Mouse (Mus musculus): ENCODE measurements around the gene Npff. TPM values are rescaled to one million over a fixed set of nuclear protein-coding genes. Genes with fewer than 3 reads are reported as not detected.

Gene Npff
- total RNA-seq, 2 experiments from 2014 or later, result 2.5 to 3.6 TPM

DNA sequence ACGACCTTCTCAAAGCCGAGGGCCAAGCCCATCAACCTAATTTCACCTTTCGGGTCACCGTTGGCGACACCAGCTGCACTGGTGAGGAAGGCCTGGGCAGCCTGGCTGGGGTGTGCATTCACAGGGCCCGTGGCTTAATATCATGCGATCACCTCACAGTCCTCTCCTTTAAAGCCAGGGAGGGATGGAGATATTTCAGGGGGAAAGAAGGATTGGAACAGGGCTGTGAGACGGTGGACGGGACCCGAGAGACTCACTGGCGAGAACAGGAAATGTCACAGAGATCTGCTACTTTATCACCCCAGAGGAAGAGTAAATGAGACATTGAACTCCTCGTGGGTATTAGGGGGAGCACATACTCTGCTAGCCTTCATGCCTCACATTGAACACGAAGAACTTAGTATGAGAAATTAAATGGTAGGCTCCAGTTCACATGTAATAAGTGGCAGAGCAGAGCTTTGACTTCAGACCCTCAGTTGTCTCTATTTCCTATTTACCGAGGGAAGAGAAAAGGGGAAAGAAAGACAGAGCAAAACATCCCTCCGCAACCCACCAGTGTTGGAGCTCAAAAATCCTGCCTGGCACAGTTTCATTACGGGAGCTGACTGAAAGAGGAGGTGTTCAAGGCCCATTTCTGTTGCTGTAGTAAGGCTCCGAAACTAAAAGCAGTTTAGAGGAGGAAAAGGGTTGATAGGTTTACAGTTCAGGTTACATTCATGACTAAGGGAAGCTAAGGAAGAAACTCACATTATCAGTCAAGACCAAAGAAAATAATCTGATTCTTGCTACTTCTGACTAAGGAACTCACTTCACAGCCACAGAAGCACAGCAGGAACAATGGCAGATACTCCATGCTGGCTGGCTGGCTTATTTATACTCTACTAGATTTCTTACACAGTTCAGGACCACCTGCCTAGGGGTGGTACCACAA, 5.3 kb downstream of the Npff start:
- DNase-seq, result no peak

DNA sequence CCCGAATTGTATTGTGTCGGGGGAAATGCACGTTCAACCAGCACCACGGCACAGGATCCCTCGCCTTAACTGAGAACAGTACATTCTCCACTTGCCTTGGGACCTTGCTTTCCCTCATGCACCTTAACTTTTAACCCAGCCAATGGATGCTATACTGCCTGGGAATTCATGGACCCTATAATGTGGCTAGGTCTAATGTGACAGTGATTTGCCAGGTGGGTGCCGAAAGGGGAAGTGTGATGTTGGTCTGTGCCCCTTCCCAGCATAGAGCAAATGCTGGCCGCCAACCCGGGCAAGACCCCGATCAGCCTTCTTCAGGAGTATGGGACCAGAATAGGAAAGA, 5.9 kb downstream of the Npff start:
- no peak for DNase-seq

DNA sequence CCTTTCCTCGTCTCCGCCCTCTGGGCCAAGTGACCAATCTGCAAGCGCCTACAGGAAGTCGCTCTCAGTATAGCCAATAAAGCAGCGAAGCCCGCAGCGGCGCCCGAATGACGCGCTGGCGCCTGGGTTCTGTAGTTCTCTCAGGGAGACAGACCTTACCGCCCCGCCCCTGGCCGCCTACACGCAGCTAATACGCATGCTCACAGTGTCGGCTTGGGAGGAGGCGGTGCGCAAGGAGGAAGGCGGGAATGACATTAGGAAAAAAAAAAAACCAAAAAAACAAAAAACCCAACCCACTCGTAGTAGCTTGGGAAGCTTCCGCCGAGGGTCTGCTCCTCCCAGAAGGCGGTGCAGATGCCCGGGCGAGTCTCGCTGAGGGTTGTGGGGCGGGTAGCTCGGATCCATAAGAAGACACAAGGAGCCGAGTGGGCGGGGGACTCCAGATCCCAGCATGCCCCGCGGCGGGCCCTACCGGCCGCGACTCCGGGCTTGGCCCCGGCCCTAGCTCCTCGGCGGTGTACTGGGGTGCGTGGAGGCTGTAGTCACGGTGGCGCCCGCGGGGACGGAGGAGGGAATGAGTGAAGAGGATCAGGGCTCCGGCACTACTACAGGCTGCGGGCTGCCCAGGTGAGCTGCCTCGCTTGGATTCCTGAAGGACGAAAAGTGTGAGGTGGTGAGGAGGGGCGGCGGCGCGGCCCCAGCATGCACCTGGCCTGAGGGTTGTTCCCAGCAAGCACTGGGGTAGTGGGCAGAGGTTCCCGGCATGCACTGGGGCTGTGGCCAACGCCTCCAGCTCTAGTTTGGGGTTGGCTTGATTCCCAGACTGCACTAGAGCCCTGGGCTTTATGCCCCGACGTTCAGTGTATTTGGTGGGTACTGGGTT, 6.5 kb downstream of the Npff start, which contains the start of gene Tarbp2:
TSS of gene Tarbp2 (plus strand) at position 217 of the 883 bp plus-strand sequence.
- DNase-seq, result peak; percentile 99 to 100

DNA sequence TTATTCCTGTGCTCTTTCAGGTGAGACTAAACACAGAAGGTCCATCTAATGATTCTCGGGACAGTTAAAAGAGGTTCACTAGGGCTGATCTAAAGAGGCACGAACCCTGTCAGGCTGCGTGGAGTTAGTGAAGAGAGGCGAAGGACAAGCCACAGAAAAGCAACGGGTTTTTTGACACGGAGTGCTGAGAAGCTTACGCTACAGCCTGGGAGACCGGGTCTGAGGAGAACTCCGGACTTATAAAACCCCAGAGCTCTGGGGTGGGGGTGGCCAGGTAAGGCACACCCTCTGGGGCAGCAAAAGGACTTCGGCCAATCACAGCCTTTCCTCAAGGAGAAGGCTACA, 7.1 kb downstream of the Npff start:
- no peak for DNase-seq

DNA sequence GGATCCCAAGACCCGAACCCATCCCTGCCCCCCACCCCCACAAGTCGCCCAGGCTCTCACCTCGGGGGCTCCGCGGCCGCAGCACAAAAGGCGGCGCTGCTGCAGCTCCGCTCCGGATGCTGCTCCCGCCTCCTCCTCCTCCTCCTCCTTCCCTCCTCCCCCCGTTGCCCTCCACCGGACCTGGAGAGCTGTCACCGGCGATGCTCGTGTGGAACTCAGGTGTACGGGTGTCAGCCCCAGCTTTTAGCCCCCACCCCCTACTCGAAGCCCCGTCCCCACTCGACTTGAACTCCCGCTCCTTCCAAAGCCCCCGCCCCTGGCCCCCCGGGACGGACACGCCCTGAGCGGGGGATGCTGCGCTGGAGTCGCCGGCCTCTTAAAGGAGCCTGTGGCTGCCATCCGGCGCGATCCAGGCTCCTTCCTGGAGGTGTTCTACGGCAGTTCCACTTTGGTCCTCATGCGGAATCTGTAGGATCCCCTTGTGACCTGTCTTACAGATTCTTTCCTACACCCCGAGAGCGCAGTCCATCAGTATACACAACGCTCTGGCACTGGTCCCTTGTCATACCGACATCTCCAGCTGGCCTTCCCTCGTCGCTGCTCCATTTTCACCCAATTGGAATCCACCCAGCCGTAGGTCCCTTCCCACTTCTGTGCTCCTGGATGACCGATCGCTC, 7.9 kb downstream of the Npff start, which contains the start of gene Map3k12:
TSS of gene Map3k12 (minus strand) at position 337 of the 677 bp plus-strand sequence.
- DNase-seq, result peak; percentile 80 to 87

DNA sequence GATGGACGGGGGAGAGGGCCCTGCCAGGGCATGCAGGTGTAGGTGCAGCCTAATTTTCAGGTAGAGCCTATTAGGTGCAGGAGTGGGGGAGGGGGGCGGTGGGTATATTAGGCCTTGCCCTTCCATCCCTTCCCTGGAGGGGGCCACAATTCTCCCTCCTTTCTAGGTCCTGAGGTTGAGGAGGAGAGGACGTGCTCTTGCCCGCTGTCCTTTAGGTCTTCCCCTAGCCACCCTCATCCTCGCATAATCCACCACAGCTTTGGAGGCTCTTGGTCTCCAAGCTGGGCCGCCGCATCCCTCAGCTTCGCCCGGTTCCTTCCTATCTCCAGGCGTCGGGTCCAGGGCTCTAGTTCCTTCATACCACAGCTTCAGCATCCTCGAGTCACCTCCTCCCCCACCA, 8.4 kb downstream of the Npff start:
- no peak for DNase-seq

DNA sequence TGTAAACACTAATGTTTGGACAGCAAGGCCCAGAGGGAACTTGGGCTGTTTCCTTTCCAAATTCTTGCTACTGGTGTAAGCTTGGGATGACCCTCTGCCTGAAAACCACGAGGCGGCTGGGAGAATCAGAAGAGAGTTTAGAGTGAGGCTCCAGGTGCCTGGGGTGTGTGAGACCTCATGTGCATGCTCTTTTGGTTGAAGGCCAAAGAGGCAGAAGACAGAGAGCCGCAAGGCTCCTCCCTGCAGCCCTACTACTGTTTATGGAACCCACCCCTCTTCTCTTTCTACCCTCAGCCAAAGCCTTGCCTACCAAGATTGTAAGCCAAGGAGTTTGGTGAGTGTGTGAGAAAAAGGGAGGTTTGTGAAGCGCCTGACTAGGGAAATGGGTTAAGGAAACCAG, 9.0 kb downstream of the Npff start:
- no peak for DNase-seq

DNA sequence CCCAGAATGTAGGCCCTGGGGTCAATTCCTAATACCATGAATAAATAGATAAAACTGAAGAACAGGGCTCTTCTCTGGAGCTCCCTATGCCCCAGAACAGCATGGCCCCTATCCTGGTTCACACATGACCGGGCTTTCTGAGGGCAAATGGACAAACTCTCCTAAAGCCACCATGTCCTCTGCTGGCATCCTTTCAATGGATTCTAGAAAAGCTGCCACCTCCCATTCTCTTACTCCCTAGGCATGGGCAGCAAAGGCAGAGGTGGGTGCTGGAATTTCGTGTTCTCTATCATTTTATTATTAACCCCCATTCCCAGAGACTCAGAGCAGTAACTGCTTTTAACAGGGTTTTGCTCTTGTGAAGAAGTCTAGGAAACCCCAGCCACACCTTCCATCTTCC, 9.5 kb downstream of the Npff start:
- DNase-seq, result no peak

DNA sequence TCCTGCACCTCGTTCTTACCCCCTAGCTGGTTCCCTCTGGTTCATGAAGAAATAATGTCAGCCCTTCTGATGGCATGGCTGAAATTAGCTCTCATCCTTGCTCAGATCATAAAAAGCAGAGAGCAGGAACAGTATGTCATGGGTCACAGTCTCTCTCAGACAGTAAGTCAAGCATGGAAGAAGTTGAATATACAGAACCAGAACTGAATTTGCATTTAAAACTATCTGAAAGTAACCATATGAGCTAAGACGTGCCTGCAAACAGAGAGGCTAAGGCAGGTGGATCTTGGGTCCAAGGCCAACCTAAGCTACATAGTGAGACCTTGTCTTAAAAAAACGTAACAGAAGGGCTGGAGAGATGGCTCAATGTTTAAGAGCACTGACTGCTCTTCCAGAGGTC, 11.7 kb downstream of the Npff start:
- no peak for DNase-seq

DNA sequence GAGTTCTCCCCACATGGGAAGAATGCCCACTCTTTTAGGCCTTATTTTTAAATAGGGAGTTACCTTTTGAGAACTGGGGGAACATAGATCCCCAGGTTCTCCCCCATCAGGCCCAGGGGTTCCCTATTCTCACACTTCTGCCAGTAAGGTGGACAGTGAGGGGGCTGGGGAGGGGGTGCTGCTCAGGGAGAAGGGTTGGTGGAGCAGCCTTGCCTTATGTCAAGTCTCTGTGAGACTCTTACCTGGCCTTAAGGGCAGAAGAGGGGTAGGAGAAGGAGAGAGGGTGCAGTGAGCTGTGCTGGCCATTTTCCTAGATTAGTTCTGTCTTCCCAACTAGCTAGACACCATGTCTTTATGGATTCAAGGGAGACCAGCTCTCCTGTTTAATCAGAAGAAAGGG, 12.3 kb downstream of the Npff start:
- no peak for DNase-seq

DNA sequence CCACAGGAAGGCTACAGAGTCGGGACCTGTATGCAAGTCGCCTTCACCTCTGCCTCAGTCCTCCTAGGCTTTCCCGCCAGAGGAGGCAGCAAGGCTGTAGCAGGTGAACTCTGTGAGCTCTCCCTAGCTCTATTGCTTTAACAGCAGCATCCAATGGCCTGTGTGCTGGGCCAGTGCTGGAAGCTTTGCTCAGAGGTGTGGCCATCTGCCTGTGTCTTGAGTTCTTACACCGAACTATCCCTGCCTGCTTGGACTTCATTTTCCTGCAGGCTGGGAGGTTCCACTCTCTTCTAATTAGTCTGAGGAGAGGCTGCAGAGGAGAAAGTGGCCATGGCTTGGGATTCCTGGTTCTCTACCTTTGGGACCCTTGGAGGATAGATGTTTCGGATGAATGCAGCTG, 12.7 kb downstream of the Npff start:
- no peak for DNase-seq

DNA sequence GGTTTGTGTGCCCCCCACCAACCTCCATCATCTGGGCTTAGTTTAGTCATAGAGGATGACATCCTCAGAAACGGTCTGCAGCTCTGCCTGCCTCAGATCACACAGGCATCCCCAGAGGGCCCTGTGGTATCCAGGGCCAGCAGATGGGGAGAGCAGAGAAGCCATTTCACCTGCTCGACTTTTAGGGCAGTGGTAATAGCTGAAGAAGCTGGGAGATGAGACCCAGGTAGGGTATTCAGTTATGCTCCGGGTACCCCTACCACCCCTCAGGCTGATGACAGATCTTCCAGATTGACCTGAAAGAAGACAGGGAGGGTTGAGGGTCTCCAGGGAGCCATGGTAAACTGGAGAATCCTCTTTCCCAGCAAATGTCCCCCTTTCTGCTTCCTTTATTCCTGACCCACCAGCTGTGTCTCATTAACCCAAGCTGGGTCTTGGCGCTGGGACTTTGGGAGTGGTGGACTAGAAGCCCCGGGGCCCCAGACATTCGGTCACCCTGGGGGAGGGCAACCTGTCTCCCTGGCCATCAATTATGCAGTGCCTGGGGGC, 13.4 kb downstream of the Npff start:
- no peak for DNase-seq

DNA sequence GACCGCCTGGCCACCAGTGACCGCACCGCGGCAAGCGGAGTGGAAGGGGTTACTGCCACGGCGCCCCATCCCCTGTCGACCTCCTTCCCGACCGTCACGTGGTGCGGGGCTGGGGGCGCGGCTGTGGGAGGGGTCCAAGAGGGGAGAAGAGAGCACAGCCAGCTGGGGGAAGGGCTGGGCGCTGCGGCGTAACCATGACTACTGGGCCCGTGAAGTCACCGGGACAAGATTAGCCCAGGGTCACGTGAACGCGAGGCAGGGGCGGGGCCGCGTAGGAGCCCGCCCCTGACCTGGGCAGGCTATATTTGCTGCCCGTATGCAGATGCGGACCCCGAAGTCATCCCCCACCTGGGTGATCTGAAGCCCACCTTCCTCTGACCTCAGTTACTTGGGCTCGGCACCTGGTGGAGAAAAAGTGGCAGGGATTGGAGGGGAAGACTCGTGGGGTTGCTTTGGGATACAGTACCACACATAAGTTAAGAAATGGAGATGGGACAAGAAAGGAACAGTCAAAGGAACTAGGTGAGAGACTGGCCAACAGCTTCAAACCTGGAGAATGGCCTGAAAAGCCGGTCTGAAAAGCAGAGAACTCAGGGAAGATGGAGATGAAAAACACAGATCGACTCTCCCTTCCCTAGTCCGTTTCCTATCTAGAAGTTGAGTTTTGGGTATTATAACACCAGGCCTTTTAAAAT, 14.0 kb downstream of the Npff start:
- DNase-seq, result peak; percentile 90 to 94

DNA sequence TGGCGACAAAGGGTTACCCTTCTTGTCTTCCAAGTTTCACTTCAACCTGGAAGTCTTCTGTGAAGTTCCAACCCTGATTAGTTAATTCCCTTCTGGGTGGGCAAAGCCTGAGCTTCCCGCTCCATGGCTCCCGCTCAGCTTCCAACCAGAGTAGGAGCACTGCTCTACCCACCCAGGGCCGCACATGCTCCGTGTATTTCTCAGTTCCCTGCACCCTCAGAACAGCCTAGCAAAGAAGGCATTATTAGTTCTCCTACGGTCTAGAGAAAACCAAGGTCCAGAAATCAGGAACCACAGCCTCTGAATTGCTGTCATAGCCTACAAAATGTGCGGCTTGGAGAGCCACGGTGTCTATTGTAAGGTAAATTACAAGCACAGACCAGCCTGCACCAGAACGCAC, 14.6 kb downstream of the Npff start:
- no peak for DNase-seq

DNA sequence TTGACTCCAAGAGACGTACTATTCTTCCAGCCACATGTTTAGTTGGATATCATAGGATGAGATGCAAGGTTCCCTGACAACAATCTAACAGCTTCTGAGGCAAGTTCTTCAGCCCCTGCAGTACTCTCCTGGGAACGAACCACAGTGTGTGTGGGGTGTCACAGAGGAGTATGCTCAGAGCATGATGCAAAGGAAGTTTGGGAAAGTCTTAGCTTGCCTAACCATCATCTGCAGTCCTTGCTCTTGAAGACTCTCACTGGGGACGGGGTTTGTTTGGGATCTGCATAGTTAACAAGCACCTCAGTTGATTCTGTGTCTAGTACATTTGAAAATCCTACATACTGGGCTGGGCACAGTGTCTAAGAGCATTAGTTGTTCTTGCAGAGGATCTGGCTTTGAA, 16.4 kb downstream of the Npff start:
- DNase-seq, result no peak

DNA sequence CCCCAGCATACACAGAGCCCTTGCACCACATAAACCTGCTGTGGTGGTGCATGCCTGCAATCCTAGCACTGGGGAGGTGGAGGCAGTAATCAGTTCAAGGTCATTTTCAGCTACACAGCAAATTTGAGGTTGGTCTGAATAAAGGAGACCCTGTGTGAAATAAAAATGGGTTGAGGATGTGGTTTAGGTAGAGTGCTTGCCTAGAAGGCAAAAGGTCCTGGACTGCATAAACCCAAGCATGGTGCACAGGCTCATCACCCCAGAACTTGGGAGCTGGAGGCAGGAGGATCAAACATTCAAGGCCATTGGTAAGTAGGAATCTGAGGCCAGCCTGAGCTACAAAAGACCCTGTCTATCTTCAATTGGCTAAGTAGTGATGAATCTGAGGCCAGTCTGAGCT, 17.2 kb downstream of the Npff start:
- DNase-seq, result no peak

DNA sequence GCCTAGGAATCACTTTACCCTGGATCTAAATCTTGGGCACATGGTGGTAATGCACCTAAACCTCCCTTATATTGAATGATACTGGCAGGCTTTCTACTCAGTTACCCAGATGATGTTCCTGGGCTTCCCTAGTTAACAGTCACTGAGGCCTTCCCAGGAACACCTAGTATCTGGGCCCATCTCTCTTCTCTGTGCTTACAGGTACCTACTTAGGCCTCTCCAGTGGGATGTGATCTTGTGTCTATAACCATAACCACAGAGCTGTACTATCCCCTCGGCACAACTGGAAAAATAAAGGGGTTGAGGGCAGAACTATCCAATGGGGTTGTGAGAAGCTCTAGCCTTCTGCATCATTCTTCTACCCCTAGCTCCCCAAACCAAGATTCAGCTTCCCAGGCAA, 17.9 kb downstream of the Npff start:
- DNase-seq, result no peak

DNA sequence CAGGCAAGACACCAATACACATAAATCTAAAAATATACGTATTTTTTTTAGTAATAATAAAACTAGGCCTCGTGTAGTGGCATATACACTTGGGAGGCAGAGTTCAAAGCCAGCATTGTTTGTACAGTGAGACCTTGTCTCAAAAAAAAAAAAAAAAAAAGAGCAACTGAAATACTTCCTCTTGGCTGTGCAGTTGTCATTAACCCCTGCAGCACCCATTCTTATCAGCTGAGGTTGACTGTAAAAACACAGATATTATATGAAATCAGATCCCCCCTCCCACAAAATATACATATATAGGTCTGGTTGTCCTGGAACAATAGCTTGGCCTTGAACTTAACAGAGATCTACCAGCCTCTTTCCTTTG, 18.3 kb downstream of the Npff start:
- DNase-seq, result no peak

DNA sequence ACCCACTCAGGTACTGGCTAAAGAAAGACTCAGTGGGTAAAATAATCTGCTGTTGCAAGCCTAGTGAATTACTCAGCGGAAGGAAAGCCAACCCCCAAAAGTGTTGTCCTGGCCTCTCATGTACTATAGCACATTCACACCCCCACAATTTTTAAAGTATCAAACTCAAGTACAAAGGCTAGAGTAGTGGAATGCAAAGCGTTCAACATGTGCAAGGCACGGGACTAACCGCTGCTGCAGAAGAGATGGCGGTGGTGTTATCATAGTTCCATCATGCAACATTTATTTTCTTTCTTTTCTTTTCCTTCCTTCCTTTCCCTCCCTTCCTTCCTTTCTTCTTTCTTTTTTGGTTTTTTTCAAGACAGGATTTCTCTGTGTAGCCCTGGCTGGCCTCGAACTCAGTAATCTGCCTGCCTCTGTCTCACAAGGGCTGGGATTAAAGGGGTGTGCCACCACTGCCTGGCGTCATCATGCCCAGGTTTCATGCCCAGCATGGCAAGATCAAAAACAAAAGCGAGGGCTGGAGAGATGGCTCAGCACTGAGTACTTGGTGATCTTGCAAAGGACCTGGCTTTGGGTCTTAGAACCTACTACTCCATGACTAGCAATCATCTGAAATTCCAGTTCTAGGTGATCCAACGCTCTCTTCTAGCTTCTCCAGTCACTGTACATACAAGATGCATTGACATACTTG, 18.8 kb downstream of the Npff start:
- no peak for DNase-seq

DNA sequence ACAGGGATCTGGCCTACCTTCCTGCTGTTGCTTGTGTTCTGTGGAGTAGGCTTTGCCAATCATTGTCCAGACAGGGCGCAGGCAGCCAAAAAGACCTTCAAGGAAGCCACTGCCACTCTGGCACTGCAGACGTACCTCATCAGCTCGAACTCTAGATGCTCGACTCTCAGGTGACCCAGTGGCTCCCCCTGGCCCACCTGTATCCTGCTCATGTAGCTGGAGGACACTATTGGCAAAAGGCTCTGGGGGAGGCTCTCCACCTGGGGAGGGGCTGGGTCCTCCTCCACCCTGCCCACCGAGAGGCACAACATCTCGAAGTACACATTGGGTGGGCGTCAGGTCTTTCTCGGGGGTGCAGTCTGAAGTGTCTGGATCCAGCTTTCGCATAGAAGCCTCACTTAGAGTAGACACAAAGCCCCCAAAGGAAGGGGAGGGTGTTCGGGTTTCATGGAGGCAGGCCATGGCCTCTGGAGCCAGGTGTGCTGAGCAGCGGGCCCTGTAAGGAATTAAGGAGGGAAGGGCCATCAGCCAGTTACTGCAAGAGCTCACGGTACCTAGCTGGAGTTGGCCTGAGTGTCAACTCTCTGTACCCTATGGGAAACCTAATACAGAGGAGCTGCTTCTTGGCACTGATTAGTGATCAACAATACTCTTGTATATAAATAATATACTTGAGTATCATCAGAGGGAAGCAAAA, 19.5 kb downstream of the Npff start:
- no peak for DNase-seq

Measured in adrenal gland, postnatal 36 days (tissue).